In genomic region chr17:84264305-84264704, GRCm38 (mm10) we compare ENCODE assay signal across 12 mouse cellular contexts.
DNase-seq lines count a peak whose midpoint lies in the region; ATAC-seq and TF ChIP-seq lines count a peak whose summit lies in the region.
"Had no signal": no experiment of that assay in that cellular context is flagged by ENCODE, and none has a peak within 500 bp of the region (broad histone marks: within the 10 kb centered on the region; RNA-seq: fewer than 3 reads in every experiment).

No protein-coding gene starts in this region.

- no peak for ATAC-seq in forebrain, postnatal 0 days
- no peak for ATAC-seq in kidney, embryonic 14.5 days (ENCODE audit: low FRiP score, low TSS enrichment)
- ATAC-seq in limb, embryonic 12.5 days (ENCODE audit: insufficient number of reproducible peaks, insufficient read depth, low FRiP score, low TSS enrichment, low read depth) = no peak

- no peaks in the 10 kb centered on the region for H3K27me3 ChIP-seq in forebrain, embryonic 10.5 days (ENCODE audit: poor library complexity, severe bottlenecking)
- no peaks in the 10 kb centered on the region for H3K27me3 ChIP-seq in forebrain, postnatal 0 days (ENCODE audit: insufficient read depth, low read length)
- no peaks in the 10 kb centered on the region for H3K27me3 ChIP-seq in kidney, embryonic 14.5 days (ENCODE audit: control insufficient read depth, insufficient read depth, low read length)
- H3K27me3 ChIP-seq in limb, embryonic 12.5 days = no peaks in the 10 kb centered on the region
- H3K27me3 ChIP-seq: hindbrain, embryonic 13.5 days; midbrain, embryonic 12.5 days had no signal

- 89% methylated on average over 6 of the region's 6 CpGs for WGBS in forebrain, embryonic 10.5 days
- 63% methylated on average over 6 of the region's 6 CpGs for WGBS in forebrain, postnatal 0 days
- 66% methylated on average over 6 of the region's 6 CpGs for WGBS in kidney, embryonic 14.5 days
- 78% methylated on average over 6 of the region's 6 CpGs for WGBS in limb, embryonic 12.5 days

- H3K27ac ChIP-seq in forebrain, embryonic 10.5 days = 0 out of 2 replicates have a peak overlapping the region, but pooled peaks have one; percentile 56
- no peak overlapping the region for H3K27ac ChIP-seq in forebrain, postnatal 0 days (ENCODE audit: low read depth, low read length)
- peak overlapping the region; percentile 71; the same call in 1 of the 2 replicates for H3K27ac ChIP-seq in kidney, embryonic 14.5 days (ENCODE audit: low read depth, low read length)
- H3K27ac ChIP-seq in limb, embryonic 12.5 days = peak overlapping the region; percentile 76
- H3K27ac ChIP-seq: hindbrain, embryonic 13.5 days; midbrain, embryonic 12.5 days had no signal

- peaks cover 9% of the 10 kb centered on the region for H3K36me3 ChIP-seq in forebrain, embryonic 10.5 days (replicated peaks)
- no peaks in the 10 kb centered on the region for H3K36me3 ChIP-seq in forebrain, postnatal 0 days (ENCODE audit: insufficient read depth)
- H3K36me3 ChIP-seq in kidney, embryonic 14.5 days (ENCODE audit: control insufficient read depth, insufficient read depth, low read length) = no peaks in the 10 kb centered on the region
- H3K36me3 ChIP-seq in limb, embryonic 12.5 days = 0 out of 2 replicates have a peak, but pooled peaks cover 4% of the 10 kb centered on the region
- H3K36me3 ChIP-seq: hindbrain, embryonic 13.5 days had no signal

- no peak overlapping the region for H3K4me2 ChIP-seq in forebrain, postnatal 0 days (ENCODE audit: low read depth)
- H3K4me2 ChIP-seq in kidney, embryonic 14.5 days (replicated peaks; ENCODE audit: low read depth, low read length) = no peak overlapping the region
- H3K4me2 ChIP-seq in limb, embryonic 12.5 days = no peak overlapping the region
- H3K4me2 ChIP-seq: hindbrain, embryonic 13.5 days; midbrain, embryonic 12.5 days had no signal

- H3K9me3 ChIP-seq in forebrain, embryonic 10.5 days = no peaks in the 10 kb centered on the region
- H3K9me3 ChIP-seq in forebrain, postnatal 0 days (ENCODE audit: low read length) = no peaks in the 10 kb centered on the region
- no peaks in the 10 kb centered on the region for H3K9me3 ChIP-seq in kidney, embryonic 14.5 days (ENCODE audit: control insufficient read depth, low read length)
- no peaks in the 10 kb centered on the region for H3K9me3 ChIP-seq in limb, embryonic 12.5 days
- H3K9me3 ChIP-seq: hindbrain, embryonic 13.5 days; midbrain, embryonic 12.5 days had no signal

- H3K9ac ChIP-seq in forebrain, postnatal 0 days = no peak overlapping the region
- no peak overlapping the region for H3K9ac ChIP-seq in kidney, embryonic 14.5 days (ENCODE audit: low read depth, low read length)
- H3K9ac ChIP-seq in limb, embryonic 12.5 days (replicated peaks) = no peak overlapping the region
- H3K9ac ChIP-seq: hindbrain, embryonic 13.5 days; midbrain, embryonic 12.5 days had no signal

- no peaks in the 10 kb centered on the region for H3K4me1 ChIP-seq in forebrain, embryonic 10.5 days
- H3K4me1 ChIP-seq in forebrain, postnatal 0 days (ENCODE audit: insufficient read depth) = no peaks in the 10 kb centered on the region
- H3K4me1 ChIP-seq in kidney, embryonic 14.5 days (ENCODE audit: control insufficient read depth, insufficient read depth, low read length) = peaks cover 28% of the 10 kb centered on the region
- peaks cover 49% of the 10 kb centered on the region for H3K4me1 ChIP-seq in limb, embryonic 12.5 days (replicated peaks)
- H3K4me1 ChIP-seq: midbrain, embryonic 12.5 days had no signal

- no peak overlapping the region for H3K4me3 ChIP-seq in forebrain, embryonic 10.5 days
- H3K4me3 ChIP-seq in forebrain, postnatal 0 days (ENCODE audit: low read depth, low read length) = no peak overlapping the region
- H3K4me3 ChIP-seq in kidney, embryonic 14.5 days (ENCODE audit: low read length) = no peak overlapping the region
- no peak overlapping the region for H3K4me3 ChIP-seq in limb, embryonic 12.5 days (replicated peaks)
- H3K4me3 ChIP-seq: hindbrain, embryonic 13.5 days; midbrain, embryonic 12.5 days had no signal

- no peak for TF ChIP-seq CTCF in forebrain, postnatal 0 days (IDR thresholded peaks at IDR 0.05; ENCODE audit: low read depth)

- DNase-seq in forebrain, embryonic 10.5 days (ENCODE audit: extremely low spot score, low spot score) = no peak
- no peak for DNase-seq in forebrain, postnatal 0 days
- no peak for DNase-seq in kidney, postnatal 25 days
- DNase-seq in adipocyte (ENCODE audit: low spot score) = peak; percentile 38
- DNase-seq in adrenal gland, postnatal 14 days = no peak
- DNase-seq in retina, postnatal 1 day = no peak
- DNase-seq: adrenal gland, postnatal 25 days; kidney, adult 18-20 months had no signal
